Mouse (Mus musculus): Measurements from ENCODE around the gene Cyfip1.

Gene Cyfip1

DNA sequence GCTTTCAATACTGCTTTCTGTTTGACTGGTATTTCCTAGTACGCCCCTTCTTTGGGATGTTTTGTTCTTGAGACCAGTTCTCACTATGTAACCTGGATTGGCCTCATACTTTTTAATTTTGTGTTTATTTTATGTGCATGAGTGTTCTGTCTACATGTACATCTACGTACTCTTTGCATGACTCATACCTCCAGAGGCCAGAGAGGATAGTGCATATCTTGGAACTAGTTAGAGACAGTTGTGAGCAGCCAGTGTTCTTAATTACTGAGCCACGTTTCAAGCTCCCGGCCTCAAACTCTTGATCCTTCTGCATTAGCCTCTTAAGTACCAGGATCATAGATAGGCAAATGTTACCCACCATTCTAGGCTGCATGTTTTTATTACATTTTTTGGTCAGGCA is 96.8 kb downstream of the Cyfip1 start:
- in situ Hi-C loops (cut with MboI, MseI): no loop called here

DNA sequence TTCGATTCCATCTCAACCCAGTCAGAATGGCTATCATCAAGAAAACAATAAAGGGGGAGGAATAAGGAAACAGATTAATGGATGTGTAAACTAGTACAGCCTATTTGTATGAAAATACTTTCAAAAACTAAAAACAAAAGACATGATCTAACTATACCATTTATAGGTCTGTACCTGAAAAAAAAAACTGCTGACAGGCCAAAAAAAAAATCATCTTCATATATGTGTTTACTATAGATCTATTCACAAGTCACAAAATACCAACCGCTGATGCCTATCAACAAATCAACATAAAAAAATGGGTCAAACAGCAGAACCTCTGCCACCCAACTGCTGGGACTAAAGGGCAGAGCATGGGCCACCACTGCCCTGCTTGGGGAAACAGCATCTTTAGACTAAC is 114.5 kb downstream of the Cyfip1 start:
- in situ Hi-C loops (cut with MboI, MseI): no loop called here

DNA sequence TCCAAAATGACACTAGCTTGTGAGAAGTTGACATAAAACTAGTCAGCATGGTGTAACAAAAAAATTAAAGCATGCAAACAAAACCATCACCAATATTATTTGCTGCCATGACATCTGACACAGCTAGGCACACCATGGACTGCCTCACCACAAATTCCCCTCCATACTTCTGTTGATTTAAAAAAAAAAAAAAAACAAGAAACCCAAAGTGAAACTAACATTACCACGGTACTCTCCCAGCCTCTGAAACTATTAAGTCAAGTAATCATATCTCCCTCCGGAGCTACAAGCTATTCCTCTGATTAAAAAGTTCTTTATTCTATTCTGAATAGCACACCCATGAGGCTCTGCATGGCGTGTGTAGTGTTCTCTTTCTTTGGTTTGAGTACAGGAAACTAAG is 115.6 kb downstream of the Cyfip1 start:
- in situ Hi-C loops (cut with MboI, MseI): no loop called here

GRCm38 (mm10) chr7:55957916-55958315 is 116.4 kb downstream of the Cyfip1 start:
- in situ Hi-C loops (cut with MboI, MseI): no loop called here

- in situ Hi-C loops (cut with MboI, MseI): loop anchor here (10.0 kb wide), 1 partner anchor 155 kb away; no protein-coding TSS in a partner anchor
These were observed 118.3 kb downstream of the Cyfip1 start for GRCm38 (mm10) chr7:55959801-55960200.

DNA sequence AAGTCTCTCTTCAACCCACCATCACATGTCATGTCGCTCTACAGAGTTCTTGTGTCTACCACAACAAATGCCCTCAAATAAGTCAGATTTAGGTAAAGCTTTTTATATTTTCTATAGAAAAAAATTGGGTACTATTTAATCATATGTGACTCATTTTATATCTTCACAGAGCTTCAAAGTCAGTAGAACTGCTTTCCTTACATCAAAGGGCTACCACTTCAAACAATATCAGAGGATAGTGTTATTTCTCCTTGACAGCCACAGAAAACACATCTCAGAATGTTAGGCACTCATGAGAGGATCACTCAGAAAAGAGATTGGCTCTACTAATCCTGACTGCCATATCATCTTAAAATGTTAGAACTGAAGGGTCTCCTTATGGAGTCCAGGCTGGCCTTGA is 119.0 kb downstream of the Cyfip1 start:
- in situ Hi-C loops (cut with MboI, MseI): loop anchor here (10.0 kb wide), 1 partner anchor 156 kb away; no protein-coding TSS in a partner anchor

DNA sequence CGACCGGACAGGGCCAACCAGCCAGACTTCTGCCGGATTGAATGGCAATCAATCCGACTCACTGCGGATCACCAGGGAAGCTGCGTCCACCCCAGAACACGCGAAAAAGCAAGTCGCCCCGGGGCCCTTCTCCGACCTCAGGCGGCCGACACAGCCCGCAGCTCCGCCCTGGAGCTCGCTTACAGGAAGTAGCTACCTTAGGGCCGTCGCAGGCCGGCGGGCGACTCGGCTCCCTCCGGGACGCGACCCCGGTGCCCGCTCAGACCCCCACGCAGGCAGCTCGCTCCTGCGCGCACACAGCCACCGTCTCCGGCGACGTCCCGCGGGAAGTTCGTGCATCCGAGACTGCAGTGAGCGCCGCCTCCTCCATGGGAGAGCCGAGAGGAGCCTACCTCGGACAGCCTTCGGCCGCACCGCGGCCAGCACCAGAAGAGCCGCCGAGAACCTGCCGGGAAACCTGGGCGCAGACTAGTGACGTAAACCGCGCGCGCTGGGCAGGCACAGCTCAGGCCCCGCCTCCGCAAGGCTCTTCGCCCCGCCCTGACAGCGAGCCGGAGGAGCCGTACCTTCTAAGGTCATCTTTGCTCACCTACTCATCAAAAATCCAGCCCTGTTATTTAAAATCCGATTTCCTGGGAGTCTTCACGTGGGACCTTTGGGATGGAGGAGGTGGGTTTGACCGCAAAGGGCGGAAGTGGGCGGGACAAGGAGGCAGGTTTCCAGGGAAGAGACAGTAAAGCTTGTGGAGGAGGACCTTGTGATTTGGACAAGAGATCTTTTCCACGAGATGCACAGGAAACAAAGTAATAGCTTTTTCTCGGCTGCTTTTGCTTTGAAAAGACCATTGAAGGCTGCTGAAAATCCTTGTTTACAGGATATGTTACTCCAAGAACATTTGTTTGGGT is 120.7 kb downstream of the Cyfip1 start, which contains the start of gene Nipa2:
Gene Nipa2, minus strand, starts transcription at position 473 of the 905 bp plus-strand sequence.
- in situ Hi-C loops (cut with MboI, MseI): loop anchor here (10.0 kb wide), 1 partner anchor 157 kb away; no protein-coding TSS in a partner anchor

GRCm38 (mm10) chr7:55966866-55967460 is 125.4 kb downstream of the Cyfip1 start:
- in situ Hi-C loops (cut with MboI, MseI): loop anchor here (10.0 kb wide), 1 partner anchor 162 kb away; no protein-coding TSS in a partner anchor

DNA sequence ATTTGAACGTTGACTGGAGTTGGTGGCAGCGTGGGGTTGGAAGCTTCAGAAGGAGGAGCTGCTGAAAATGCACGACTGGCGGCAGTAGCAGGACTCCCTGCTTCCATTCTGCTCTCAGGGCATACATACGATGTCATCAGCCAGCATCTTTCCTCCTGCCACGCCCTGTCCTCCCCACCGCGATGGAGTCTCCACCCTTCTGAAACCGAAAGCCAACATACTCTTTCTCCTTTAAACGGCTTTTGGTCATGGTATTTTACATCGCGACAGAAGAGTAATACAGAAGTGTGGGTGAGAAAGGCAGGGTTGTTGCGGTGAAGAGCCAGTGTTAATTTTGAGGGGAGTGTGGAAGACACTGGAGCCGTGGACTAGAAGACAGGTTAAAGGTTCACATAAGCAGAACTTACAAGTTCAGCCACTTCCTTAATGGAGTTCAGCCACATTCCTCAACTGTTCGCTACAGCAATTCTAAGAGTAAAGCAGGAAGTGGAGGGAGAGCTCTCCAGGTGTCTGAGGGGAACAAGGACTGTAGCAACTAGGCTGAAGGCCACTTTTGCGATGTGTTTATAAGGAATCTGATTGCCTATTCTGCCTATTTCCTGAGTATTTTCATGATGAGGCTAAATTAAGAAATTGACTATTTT is 126.8 kb downstream of the Cyfip1 start:
- in situ Hi-C loops (cut with MboI, MseI): loop anchor here (10.0 kb wide), 1 partner anchor 164 kb away; no protein-coding TSS in a partner anchor

- in situ Hi-C loops (cut with MboI, MseI): loop anchor here (10.0 kb wide), 1 partner anchor 165 kb away; no protein-coding TSS in a partner anchor
These were observed 127.9 kb downstream of the Cyfip1 start for GRCm38 (mm10) chr7:55969415-55969814.

- in situ Hi-C loops (cut with MboI, MseI): no loop called here
These were observed 132.9 kb downstream of the Cyfip1 start for GRCm38 (mm10) chr7:55974429-55974828.

- in situ Hi-C loops (cut with MboI, MseI): no loop called here
These were observed 140.0 kb downstream of the Cyfip1 start for GRCm38 (mm10) chr7:55981511-55981910.
